Mouse (Mus musculus) kidney, adult 2 months (tissue): ENCODE measurements at regions not wholly inside any gene's neighbourhood (a gene's known extent, or its start where the extent isn't known, plus 50 kb on each side); places are given as distances from the start of the nearest gene placed in this dataset.

Source experiments
- CTCF ChIP-seq: fragments of 200-500 bp; conservative IDR thresholded peaks from 2 replicates; pipeline ENCODE4 v1.5.1; 2011; ENCODE audit warnings: low read depth, mild to moderate bottlenecking, control low read depth, low read length, moderate library complexity, mixed read lengths; ENCODE audit not compliant: insufficient read depth, insufficient read length
- POLR2A ChIP-seq: fragments of 200-500 bp; IDR thresholded peaks from one replicate; pipeline ENCODE4 v1.6.1; 2011; ENCODE audit warnings: low read depth, low read length, control low read depth

- TF ChIP-seq CTCF (no peak), POLR2A (no peak)
Observed at GRCm38 (mm10) chr12:20231528-20231927, 277.2 kb downstream of the Gm21863 start.
